Mouse (Mus musculus) left cerebral cortex, adult 8-10 months (tissue): ENCODE measurements around the gene Ostm1. TPM values are rescaled to one million over a fixed set of nuclear protein-coding genes. Genes with fewer than 3 reads are reported as not detected.

Experiments used
- DNase-seq, 2 experiments: peaks; one replicate each; pipeline ENCODE4 v3.0.0; 2022; ENCODE audit warnings: low spot score in 2 of 2
- total RNA-seq, 4 experiments: library from RNA; stranded (reverse); gene quantifications; 2 replicates each; pipeline ENCODE4 v1.2.4; 2022

The Ostm1 gene
- total RNA-seq, 4 experiments from 2014 or later, result 45.8 to 51.5 (median 48.4) TPM

DNA sequence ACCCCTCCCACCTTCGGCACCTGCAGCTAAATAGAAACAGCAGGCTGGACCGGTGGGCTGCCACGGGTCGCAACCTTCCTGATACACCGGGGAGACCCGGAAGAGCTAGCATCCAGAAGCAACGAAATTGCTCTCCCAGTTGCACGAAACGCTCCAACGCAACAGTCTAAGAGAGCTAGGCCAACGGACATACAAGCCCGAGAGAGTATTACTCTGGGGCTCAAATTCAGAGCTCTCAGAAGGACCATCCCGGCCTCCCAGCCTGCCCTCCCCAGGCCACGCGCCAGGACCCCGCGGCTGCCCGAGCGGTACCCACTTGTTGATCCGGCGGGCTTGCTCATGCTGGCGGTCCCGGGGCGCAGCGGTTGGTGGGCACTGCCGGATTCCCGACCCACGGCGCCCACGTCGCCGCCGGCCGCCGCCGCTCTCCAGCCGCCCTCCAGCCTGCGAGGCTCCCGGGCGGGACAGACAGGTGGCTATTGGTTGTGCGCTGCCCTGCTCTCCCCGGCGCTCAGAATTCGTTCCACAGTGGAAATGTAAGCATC is 984 bp upstream of the Ostm1 start:
- DNase-seq, result no peak

- DNase-seq, result no peak
Measured at GRCm38 (mm10) chr10:42583902-42584435, 347 bp downstream of the Ostm1 start.

- DNase-seq, result no peak
Measured at GRCm38 (mm10) chr10:42584436-42584983, 888 bp downstream of the Ostm1 start.

GRCm38 (mm10) chr10:42585156-42585555 is 1.5 kb downstream of the Ostm1 start:
- DNase-seq, result no peak

- no peak for DNase-seq
Measured at GRCm38 (mm10) chr10:42585596-42586305, 2.1 kb downstream of the Ostm1 start.

DNA sequence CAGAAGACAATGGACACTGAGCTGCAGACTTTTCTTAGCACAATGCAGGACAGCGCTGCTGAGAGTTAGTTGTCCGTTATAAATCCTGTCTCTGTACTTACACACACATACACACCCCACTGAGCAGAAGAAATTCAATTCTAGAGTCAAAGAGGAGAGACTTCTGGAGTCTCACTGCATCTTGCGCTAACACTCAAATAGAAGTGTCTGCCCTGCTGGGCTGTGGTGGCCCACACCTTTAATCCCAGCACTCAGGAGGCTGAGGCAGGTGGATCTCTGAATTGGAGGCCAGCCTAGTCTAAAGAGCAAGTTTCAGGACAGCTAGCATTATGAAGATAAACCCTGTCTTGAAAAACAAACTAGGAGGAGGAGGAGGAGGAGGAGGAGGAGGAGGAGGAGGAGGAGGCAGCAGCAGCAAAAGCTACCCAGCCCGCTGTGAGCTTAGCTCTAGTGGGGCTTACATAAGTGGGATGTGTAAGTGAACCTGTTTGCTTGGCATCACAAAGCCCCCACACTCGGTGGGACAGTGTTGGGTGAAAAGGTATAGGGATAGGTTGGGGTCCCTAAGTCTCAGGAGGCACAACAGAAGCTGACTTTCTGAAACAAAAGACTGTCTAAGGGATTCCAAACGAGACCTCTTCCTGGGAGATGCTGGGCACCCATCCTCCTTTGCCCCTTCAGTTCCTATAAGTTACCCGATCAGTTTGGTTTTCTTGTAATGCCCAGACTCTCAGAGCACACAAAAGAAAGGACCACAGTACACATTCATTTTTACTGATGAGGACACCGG is 4.5 kb downstream of the Ostm1 start:
- DNase-seq, result no peak

GRCm38 (mm10) chr10:42589505-42589904 is 5.9 kb downstream of the Ostm1 start:
- DNase-seq, result no peak

DNA sequence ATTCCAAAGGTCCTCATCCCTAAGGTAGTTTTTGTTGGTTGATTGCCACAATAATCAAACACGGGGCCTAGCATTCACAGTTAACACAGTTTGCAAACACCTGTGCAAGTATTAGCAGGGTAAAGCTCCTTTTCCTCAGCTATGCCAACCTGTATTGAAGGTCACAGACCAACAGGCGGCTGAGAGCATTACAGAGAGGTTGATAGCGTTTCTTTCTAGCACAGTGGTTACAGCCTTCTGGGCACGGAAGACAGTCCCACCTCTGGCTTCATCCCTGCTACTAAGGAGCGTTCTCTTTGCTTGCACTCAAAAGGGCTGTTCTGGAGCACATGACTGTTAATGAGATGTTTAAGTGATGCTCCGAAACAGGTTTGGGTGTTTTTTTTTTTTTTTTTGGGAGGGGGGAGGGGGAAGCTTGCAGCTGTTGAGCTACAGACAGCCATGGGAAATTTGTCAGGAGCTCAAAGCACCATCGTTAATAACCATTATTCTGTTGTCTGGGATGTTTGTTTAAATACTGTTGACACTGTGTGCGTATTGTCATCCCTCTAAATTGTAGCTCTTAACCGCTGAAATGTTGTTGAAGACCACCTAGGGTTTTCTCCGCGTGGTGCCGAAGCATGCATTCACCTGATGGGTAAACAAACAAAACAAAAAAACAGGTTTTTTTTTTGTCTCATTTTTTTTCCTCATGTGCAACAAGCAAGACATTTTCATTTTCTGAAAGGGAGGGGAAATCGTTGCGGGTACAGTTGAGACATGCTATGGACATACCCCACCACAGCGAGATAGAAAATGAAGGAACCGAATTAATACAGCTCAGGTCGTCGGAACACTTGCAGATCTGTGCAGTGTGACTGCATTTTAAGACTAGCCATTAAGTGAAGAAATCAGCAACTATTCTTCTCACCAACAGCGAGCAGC is 6.9 kb downstream of the Ostm1 start:
- no peak for DNase-seq

GRCm38 (mm10) chr10:42591185-42591992 is 7.8 kb downstream of the Ostm1 start:
- no peak for DNase-seq

GRCm38 (mm10) chr10:42591993-42592686 is 8.5 kb downstream of the Ostm1 start:
- DNase-seq, result no peak

GRCm38 (mm10) chr10:42593201-42593600 is 9.6 kb downstream of the Ostm1 start:
- DNase-seq, result no peak

DNA sequence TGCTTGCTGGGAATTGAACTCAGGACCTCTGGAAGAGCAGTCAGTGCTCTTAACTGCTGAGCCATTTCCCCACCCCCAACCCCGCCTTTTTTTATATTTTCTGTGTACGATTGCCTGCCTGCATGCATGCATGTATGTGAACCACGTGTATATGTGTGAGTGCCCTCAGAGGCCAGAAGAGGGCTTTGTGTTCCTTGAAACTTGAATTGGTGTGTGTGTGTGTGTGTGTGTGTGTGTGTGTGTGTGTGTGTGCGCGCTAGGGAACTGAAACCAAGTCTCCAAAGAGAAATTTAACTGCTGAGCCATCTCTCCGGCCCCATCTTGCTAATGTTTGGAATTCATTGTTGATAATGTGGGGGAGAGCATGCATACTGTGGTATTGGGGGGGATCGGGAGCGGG is 15.0 kb downstream of the Ostm1 start:
- no peak for DNase-seq

GRCm38 (mm10) chr10:42601556-42601955 is 17.9 kb downstream of the Ostm1 start:
- no peak for DNase-seq

DNA sequence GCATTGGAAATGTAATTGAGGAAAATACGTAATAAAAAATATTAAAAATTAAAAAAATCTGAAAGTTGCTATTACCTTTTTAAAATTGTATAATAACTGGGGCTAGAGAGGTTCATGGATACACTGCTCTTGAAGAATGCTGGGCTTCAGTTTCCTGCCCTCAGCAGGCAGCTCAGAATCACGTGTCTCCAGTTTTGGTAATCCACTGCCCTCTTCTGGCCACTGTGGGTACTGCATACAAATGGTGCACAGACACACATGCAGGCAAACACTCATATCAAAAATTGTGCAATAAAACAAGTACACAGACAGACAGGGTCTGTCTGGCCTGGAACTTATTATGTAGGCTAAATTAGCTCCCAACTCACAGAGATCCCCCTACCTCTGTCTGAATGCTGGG is 21.3 kb downstream of the Ostm1 start:
- DNase-seq, result no peak

DNA sequence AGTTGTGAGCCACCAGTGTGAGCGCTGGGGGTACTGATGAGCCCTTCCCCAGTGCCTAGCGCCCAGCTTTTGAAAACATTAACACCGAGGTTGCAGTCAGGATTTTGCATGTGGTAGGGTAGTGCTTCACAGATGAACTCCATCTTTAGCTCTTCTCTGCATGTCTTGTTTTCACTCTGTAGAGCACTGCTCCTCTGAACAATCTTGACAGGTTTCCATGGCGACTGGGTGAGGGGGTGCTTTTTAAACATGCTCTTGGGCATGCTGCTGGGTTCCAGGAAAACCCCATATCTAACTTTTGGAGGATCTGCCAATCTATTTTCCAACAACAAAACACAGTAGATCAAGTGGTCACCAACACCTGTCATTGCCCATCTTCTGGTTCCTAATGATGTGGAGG is 23.1 kb downstream of the Ostm1 start:
- no peak for DNase-seq

DNA sequence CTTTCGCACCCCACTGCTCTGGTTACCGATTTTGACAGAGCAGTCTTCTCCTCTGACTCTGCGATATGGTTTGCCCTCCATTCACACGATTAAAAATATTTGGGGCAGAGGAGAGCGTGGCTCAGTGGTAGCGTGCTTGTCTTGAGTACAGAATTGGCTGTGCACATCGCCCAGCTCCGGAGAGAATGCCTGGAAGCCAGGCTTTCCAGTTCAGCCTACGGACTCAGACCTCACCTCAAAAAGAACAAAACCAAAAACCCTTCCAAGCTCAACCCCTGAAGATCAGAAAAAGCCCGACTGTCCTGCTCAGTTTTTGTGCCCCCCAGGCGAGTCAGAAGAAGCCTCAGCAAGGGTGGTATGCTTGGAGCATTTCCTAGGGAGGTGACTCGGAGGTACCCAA is 29.5 kb downstream of the Ostm1 start:
- no peak for DNase-seq

DNA sequence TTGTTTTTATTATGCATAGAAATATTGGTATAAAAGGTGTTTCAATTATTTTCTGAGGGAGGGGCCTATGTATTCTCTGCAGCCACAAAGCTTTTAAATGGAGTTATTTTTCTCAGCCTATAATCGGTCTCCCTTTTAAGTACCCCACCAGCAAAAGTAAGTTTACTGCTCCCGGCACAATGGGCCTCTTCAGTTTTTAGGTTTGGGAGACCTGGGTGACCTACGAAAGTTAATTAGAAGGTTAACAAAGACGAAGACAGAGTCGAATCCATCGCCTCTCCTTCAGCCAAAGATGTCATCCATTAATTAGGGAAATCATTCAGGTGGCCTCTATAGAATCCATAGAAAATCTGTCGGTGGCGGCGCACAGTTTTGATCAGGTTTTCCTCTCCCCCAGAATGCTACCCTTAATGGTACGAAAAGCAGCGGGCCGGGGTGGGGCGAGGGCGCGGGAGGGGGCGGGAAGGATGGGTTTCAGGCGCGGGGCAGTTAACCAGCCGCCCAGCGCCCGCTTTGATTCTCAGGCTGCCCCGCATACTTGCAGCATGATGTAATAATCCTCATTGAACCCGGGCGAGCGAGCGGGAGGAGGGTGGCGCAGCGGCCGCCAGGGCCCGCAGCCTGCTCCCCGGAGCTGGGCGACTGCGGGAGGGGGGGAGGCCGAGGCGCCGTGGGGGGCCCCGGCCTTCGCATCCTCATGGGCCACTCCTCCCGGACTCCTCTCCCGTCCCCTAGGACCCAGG is 30.2 kb downstream of the Ostm1 start:
- DNase-seq, result no peak

DNA sequence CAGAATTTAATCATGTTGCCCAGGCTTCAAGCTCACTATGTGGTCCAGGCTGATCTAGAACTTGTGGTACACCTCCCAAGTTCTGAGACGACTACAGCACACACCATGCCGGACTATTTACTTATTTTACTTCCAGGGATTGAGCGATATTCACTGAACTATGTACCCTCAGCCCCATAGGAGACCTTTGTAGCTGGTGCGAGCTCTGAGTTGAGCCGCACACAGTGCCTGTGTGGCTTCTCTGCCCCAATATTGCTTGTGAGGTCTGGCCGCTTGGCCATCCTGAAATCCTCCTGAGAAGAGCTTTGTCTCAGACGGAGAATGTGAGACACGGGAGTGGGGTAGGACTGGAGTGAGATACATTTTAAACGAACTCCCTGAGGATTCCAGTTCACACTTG is 31.1 kb downstream of the Ostm1 start:
- DNase-seq, result no peak

DNA sequence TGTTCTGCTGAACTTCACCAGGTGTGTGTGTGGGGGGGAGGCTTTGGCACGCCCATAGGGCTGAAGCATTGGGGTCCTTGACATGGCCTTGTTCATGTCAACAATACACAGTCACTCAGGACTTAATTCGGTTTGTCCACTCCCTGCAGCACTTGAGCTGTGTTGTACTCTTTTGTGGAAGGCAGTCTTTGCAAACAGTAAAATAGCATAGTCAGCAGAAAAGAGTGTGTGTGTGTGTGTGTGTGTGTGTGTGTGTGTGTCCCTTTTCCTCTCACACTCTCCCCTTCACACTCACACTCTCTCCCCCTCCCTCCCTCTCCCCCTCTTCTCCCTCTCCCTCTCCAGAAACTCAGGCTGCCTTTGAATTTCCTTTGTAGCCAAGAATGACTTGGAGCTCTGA is 34.7 kb downstream of the Ostm1 start:
- no peak for DNase-seq
